Mouse (Mus musculus) MEL (cell line): ENCODE measurements around the gene Mrm3. TPM values are rescaled to one million over a fixed set of nuclear protein-coding genes. Genes with fewer than 3 reads are reported as not detected.
A peak's percentile ranks its signal among the peaks of the same experiment; 100 is the strongest.

Source experiments
- DNase-seq: peaks from one replicate; pipeline ENCODE4 v3.0.0; 2011; ENCODE audit warnings: low read depth, low spot score
- H3K27ac ChIP-seq: 2 replicates; pipeline ENCODE4 v1.5.1; 2012; ENCODE audit warnings: low read depth, mild to moderate bottlenecking, control low read depth, low read length, moderate library complexity; ENCODE audit not compliant: control insufficient read depth
- H3K27me3 ChIP-seq, 2 experiments: fragments of 150-350 bp in 1 of 2; sonication (generic) in 1 of 2; 2 replicates each; pipeline ENCODE4 v1.6.1; 2012; ENCODE audit warnings: low read length in 2 of 2, mild to moderate bottlenecking in 2 of 2, improper control_type of control experiment in 1 of 2, moderate library complexity in 1 of 2; ENCODE audit not compliant: insufficient read depth in 2 of 2, control insufficient read depth in 1 of 2
- H3K36me3 ChIP-seq, 2 experiments: 2 replicates each; pipeline ENCODE4 v1.6.1; 2012 to 2014; ENCODE audit warnings: low read length in 2 of 2, improper control_type of control experiment in 1 of 2, inconsistent platforms in 1 of 2, mild to moderate bottlenecking in 1 of 2; ENCODE audit not compliant: insufficient read depth in 2 of 2, control insufficient read depth in 1 of 2
- H3K4me1 ChIP-seq, 2 experiments: fragments of 150-350 bp in 1 of 2; sonication (generic) in 1 of 2; 2 replicates each; pipeline ENCODE4 v1.6.1; 2012; ENCODE audit warnings: low read length in 2 of 2, improper control_type of control experiment in 1 of 2, mild to moderate bottlenecking in 1 of 2; ENCODE audit not compliant: insufficient read depth in 2 of 2, control insufficient read depth in 1 of 2
- H3K4me3 ChIP-seq, 2 experiments: fragments of 150-350 bp in 1 of 2; sonication (generic) in 1 of 2; 2 replicates each; pipeline ENCODE4 v1.5.1; 2012; ENCODE audit warnings: low read depth in 2 of 2, low read length in 2 of 2, mild to moderate bottlenecking in 2 of 2, moderate library complexity in 2 of 2, control low read depth in 1 of 2, improper control_type of control experiment in 1 of 2; ENCODE audit not compliant: control insufficient read depth in 1 of 2, insufficient read depth in 1 of 2
- H3K79me2 ChIP-seq: 2 replicates; pipeline ENCODE4 v1.6.1; 2012; ENCODE audit warnings: mild to moderate bottlenecking, low read length, moderate library complexity; ENCODE audit not compliant: control insufficient read depth, poor library complexity, insufficient read depth
- H3K9ac ChIP-seq: 2 replicates; pipeline ENCODE4 v1.6.1; 2012; ENCODE audit warnings: low read depth, mild to moderate bottlenecking, control low read depth, low read length, moderate library complexity; ENCODE audit not compliant: control insufficient read depth, poor library complexity, severe bottlenecking
- H3K9me3 ChIP-seq: fragments of 150-350 bp; sonication (generic); replicated peaks from 2 replicates; pipeline ENCODE4 v1.6.1; 2012; ENCODE audit warnings: mild to moderate bottlenecking, low read length, improper control_type of control experiment, moderate library complexity; ENCODE audit not compliant: insufficient read depth
- BHLHE40 ChIP-seq: IDR thresholded peaks from 2 replicates; pipeline ENCODE4 v1.6.1; 2012; ENCODE audit warnings: low read depth, mild to moderate bottlenecking, inconsistent platforms, low read length, improper control_type of control experiment, borderline replicate concordance
- CHD1 ChIP-seq: IDR thresholded peaks from 2 replicates; pipeline ENCODE4 v1.6.1; 2012; ENCODE audit warnings: low read depth, mild to moderate bottlenecking, inconsistent platforms, low read length, improper control_type of control experiment
- CHD2 ChIP-seq: IDR thresholded peaks from 2 replicates; pipeline ENCODE4 v1.6.1; 2011; ENCODE audit warnings: low read length, improper control_type of control experiment
- CTCF ChIP-seq, 3 experiments: IDR thresholded peaks in 2 of 3; conservative IDR thresholded peaks in 1 of 3; 2 replicates each; pipeline ENCODE4 v1.5.1; 2011 to 2012; ENCODE audit warnings: low read length in 3 of 3, low read depth in 2 of 3, mild to moderate bottlenecking in 2 of 3, improper control_type of control experiment in 1 of 3, inconsistent platforms in 1 of 3, mixed read lengths in 1 of 3, moderate library complexity in 1 of 3; ENCODE audit not compliant: control insufficient read depth in 1 of 3, insufficient read depth in 1 of 3, poor library complexity in 1 of 3, severe bottlenecking in 1 of 3
- E2F4 ChIP-seq: IDR thresholded peaks from 2 replicates; pipeline ENCODE4 v1.6.1; 2011; ENCODE audit warnings: low read depth, low read length, improper control_type of control experiment, borderline replicate concordance
- ELF1 ChIP-seq: IDR thresholded peaks from 2 replicates; pipeline ENCODE4 v1.6.1; 2014; ENCODE audit warnings: low read depth, mild to moderate bottlenecking, inconsistent platforms, low read length, improper control_type of control experiment, moderate library complexity
- EP300 ChIP-seq, 2 experiments: IDR thresholded peaks; 2 replicates each; pipeline ENCODE4 v1.6.1; 2011; ENCODE audit warnings: improper control_type of control experiment in 2 of 2, low read length in 2 of 2, low read depth in 1 of 2, mild to moderate bottlenecking in 1 of 2
- ETS1 ChIP-seq: IDR thresholded peaks from 2 replicates; pipeline ENCODE4 v1.6.1; 2012; ENCODE audit warnings: low read depth, mild to moderate bottlenecking, inconsistent platforms, low read length, improper control_type of control experiment, moderate library complexity
- GABPA ChIP-seq: IDR thresholded peaks from 2 replicates; pipeline ENCODE4 v1.6.1; 2012; ENCODE audit warnings: low read depth, mild to moderate bottlenecking, inconsistent platforms, low read length, improper control_type of control experiment, moderate library complexity
- GATA1 ChIP-seq: IDR thresholded peaks from 2 replicates; pipeline ENCODE4 v1.6.1; 2011; ENCODE audit warnings: low read depth, low read length, improper control_type of control experiment
- HCFC1 ChIP-seq: IDR thresholded peaks from 2 replicates; pipeline ENCODE4 v1.6.1; 2012; ENCODE audit warnings: low read depth, mild to moderate bottlenecking, inconsistent platforms, low read length, improper control_type of control experiment, moderate library complexity
- JUND ChIP-seq: IDR thresholded peaks from 2 replicates; pipeline ENCODE4 v1.6.1; 2011; ENCODE audit warnings: low read depth, mild to moderate bottlenecking, improper control_type of control experiment, low read length
- KAT2A ChIP-seq: conservative IDR thresholded peaks from 2 replicates; pipeline ENCODE4 v1.6.1; 2012; ENCODE audit warnings: low read depth, low read length, improper control_type of control experiment, inconsistent platforms
- MAFK ChIP-seq: IDR thresholded peaks from 2 replicates; pipeline ENCODE4 v1.6.1; 2011; ENCODE audit warnings: low read depth, mild to moderate bottlenecking, low read length, improper control_type of control experiment, borderline replicate concordance
- MAX ChIP-seq: IDR thresholded peaks from 2 replicates; pipeline ENCODE4 v1.6.1; 2011; ENCODE audit warnings: low read length, improper control_type of control experiment
- MAZ ChIP-seq: IDR thresholded peaks from 2 replicates; pipeline ENCODE4 v1.6.1; 2012; ENCODE audit warnings: low read depth, mild to moderate bottlenecking, inconsistent platforms, low read length, improper control_type of control experiment
- MEF2A ChIP-seq: IDR thresholded peaks from 2 replicates; pipeline ENCODE4 v1.6.1; 2014; ENCODE audit warnings: low read depth, mild to moderate bottlenecking, inconsistent platforms, low read length, improper control_type of control experiment; ENCODE audit not compliant: poor library complexity, insufficient replicate concordance, severe bottlenecking; ENCODE audit errors: extremely low read depth
- MXI1 ChIP-seq: IDR thresholded peaks from 2 replicates; pipeline ENCODE4 v1.6.1; 2011; ENCODE audit warnings: mild to moderate bottlenecking, low read depth, low read length, improper control_type of control experiment
- MYC ChIP-seq: IDR thresholded peaks from 2 replicates; pipeline ENCODE4 v1.6.1; 2011; ENCODE audit warnings: low read depth, mild to moderate bottlenecking, low read length, improper control_type of control experiment, moderate library complexity
- NRF1 ChIP-seq: IDR thresholded peaks from 2 replicates; pipeline ENCODE4 v1.6.1; 2014; ENCODE audit warnings: low read depth, mild to moderate bottlenecking, inconsistent platforms, low read length, improper control_type of control experiment, moderate library complexity; ENCODE audit not compliant: poor library complexity, insufficient read depth, severe bottlenecking
- POLR2A ChIP-seq, 2 experiments: IDR thresholded peaks; 2 replicates each; pipeline ENCODE4 v1.6.1; 2011 to 2012; ENCODE audit warnings: low read length in 2 of 2, mild to moderate bottlenecking in 2 of 2, control low read depth in 1 of 2, improper control_type of control experiment in 1 of 2, low read depth in 1 of 2, moderate library complexity in 1 of 2; ENCODE audit not compliant: control insufficient read depth in 1 of 2, insufficient read depth in 1 of 2, poor library complexity in 1 of 2
- POLR2AphosphoS2 ChIP-seq: IDR thresholded peaks from 2 replicates; pipeline ENCODE4 v1.6.1; 2011; ENCODE audit warnings: low read length, improper control_type of control experiment
- POLR2AphosphoS5 ChIP-seq: IDR thresholded peaks from 2 replicates; pipeline ENCODE4 v1.6.1; 2012; ENCODE audit warnings: low read depth, borderline replicate concordance, mild to moderate bottlenecking, inconsistent platforms, low read length, moderate library complexity, mixed read lengths
- RAD21 ChIP-seq: IDR thresholded peaks from 2 replicates; pipeline ENCODE4 v1.6.1; 2011; ENCODE audit warnings: mild to moderate bottlenecking, low read depth, low read length, improper control_type of control experiment
- RCOR1 ChIP-seq: IDR thresholded peaks from 2 replicates; pipeline ENCODE4 v1.6.1; 2012; ENCODE audit warnings: low read depth, mild to moderate bottlenecking, inconsistent platforms, low read length, improper control_type of control experiment
- SMC3 ChIP-seq: IDR thresholded peaks from 2 replicates; pipeline ENCODE4 v1.6.1; 2011; ENCODE audit warnings: low read depth, low read length, improper control_type of control experiment
- TAL1 ChIP-seq: IDR thresholded peaks from 2 replicates; pipeline ENCODE4 v1.6.1; 2012; ENCODE audit warnings: mild to moderate bottlenecking, inconsistent platforms, low read length, moderate library complexity, mixed read lengths
- TBP ChIP-seq: IDR thresholded peaks from 2 replicates; pipeline ENCODE4 v1.8.0; 2011; ENCODE audit warnings: low read depth, low read length, improper control_type of control experiment
- UBTF ChIP-seq: IDR thresholded peaks from 2 replicates; pipeline ENCODE4 v1.6.1; 2012; ENCODE audit warnings: low read depth, mild to moderate bottlenecking, inconsistent platforms, low read length, improper control_type of control experiment, moderate library complexity, borderline replicate concordance; ENCODE audit not compliant: insufficient read depth
- USF1 ChIP-seq: IDR thresholded peaks from 2 replicates; pipeline ENCODE4 v1.6.1; 2014; ENCODE audit warnings: low read depth, mild to moderate bottlenecking, inconsistent platforms, low read length, improper control_type of control experiment, moderate library complexity
- USF2 ChIP-seq, 2 experiments: IDR thresholded peaks; 2 replicates each; pipeline ENCODE4 v1.6.1; 2011 to 2012; ENCODE audit warnings: improper control_type of control experiment in 2 of 2, low read length in 2 of 2, borderline replicate concordance in 1 of 2, inconsistent platforms in 1 of 2, low read depth in 1 of 2, mild to moderate bottlenecking in 1 of 2; ENCODE audit not compliant: insufficient read depth in 1 of 2
- ZC3H11A ChIP-seq: IDR thresholded peaks from 2 replicates; pipeline ENCODE4 v1.6.1; 2012; ENCODE audit warnings: low read depth, mild to moderate bottlenecking, inconsistent platforms, low read length, improper control_type of control experiment
- ZKSCAN1 ChIP-seq: IDR thresholded peaks from 2 replicates; pipeline ENCODE4 v1.6.1; 2012; ENCODE audit warnings: low read depth, mild to moderate bottlenecking, inconsistent platforms, low read length, improper control_type of control experiment, moderate library complexity
- ZMIZ1 ChIP-seq: IDR thresholded peaks from 2 replicates; pipeline ENCODE4 v1.6.1; 2012; ENCODE audit warnings: low read depth, mild to moderate bottlenecking, inconsistent platforms, low read length, improper control_type of control experiment, moderate library complexity
- ZNF384 ChIP-seq: IDR thresholded peaks from 2 replicates; pipeline ENCODE4 v1.6.1; 2012; ENCODE audit warnings: low read depth, mild to moderate bottlenecking, inconsistent platforms, low read length, improper control_type of control experiment
- polyA plus RNA-seq, 2 experiments: library from polyadenylated mRNA; stranded (reverse) in 1 of 2; unstranded in 1 of 2; fragments of >175 nt in 1 of 2; fragments of >200 nt in 1 of 2; gene quantifications; 2 replicates each; pipeline versions ENCODE4 v1.2.1 to v1.2.4; 2012; ENCODE audit warnings: low replicate concordance in 2 of 2, low read depth in 1 of 2; ENCODE audit not compliant: insufficient read length in 2 of 2, insufficient read depth in 1 of 2, missing spikeins in 1 of 2
- total RNA-seq: library from RNA; depleted of rRNA; stranded (reverse); fragments of 300-350 nt; gene quantifications from 2 replicates; pipeline ENCODE4 v1.2.3, GENCODE M21; 2012

Gene Mrm3
- total and polyA plus RNA-seq, 3 experiments: 27.7 to 65.7 TPM; not detected in 1

- no peaks in the 10 kb centered on the region for H3K9me3 ChIP-seq
- H3K4me1 ChIP-seq: peaks cover 2 to 15% of the 10 kb centered on the region in 2 experiments; a peak in 3 of 4 replicates
- H3K9ac ChIP-seq: peak overlapping the region; percentile 93
- peaks cover 9% of the 10 kb centered on the region for H3K79me2 ChIP-seq
- peak overlapping the region; percentile 66 to 78 for H3K4me3 ChIP-seq
- H3K27ac ChIP-seq: peak overlapping the region; percentile 70
- peaks cover 0 to 9% of the 10 kb centered on the region in 2 experiments; a peak in 2 of 4 replicates for H3K36me3 ChIP-seq
- DNase-seq: peak; percentile 85
- no peaks in the 10 kb centered on the region for H3K27me3 ChIP-seq
- peak; percentile 97 for TF ChIP-seq MXI1
- no peak for TF ChIP-seq JUND
- TF ChIP-seq CTCF (IDR thresholded peaks at IDR 0.05 in 2 of 3, conservative IDR thresholded peaks at IDR 0.05 in 1 of 3; ENCODE audit: control insufficient read depth in 1 of 3, insufficient read depth in 1 of 3, low read depth in 2 of 3, low read length in 3 of 3, poor library complexity in 1 of 3, severe bottlenecking in 1 of 3): no peak
- peak; percentile 88; the same call in 1 of the 2 replicates for TF ChIP-seq MYC
- TF ChIP-seq USF1: peak; percentile 19; the same call in 1 of the 2 replicates
- peak; percentile 41; the same call in 1 of the 2 replicates for TF ChIP-seq ETS1
- no peak for TF ChIP-seq ZMIZ1
- no peak for TF ChIP-seq ELF1
- no peak; the same call in 1 of the 2 replicates for TF ChIP-seq POLR2AphosphoS2
- TF ChIP-seq TAL1: no peak
- TF ChIP-seq ZC3H11A: no peak
- no peak for TF ChIP-seq ZKSCAN1
- TF ChIP-seq POLR2AphosphoS5: no peak; the same call in 1 of the 2 replicates
- TF ChIP-seq MAX: peak; percentile 87
- no peak; the same call in 1 of the 2 replicates for TF ChIP-seq KAT2A
- TF ChIP-seq USF2 (IDR thresholded peaks at IDR 0.05; ENCODE audit: borderline replicate concordance in 1 of 2, insufficient read depth in 1 of 2, low read depth in 1 of 2, low read length in 2 of 2): no peak
- 0 out of 2 replicates have a peak, but pooled peaks have one; percentile 55 for TF ChIP-seq UBTF
- TF ChIP-seq MAFK: no peak
- TF ChIP-seq GABPA: no peak
- peak; percentile 54 for TF ChIP-seq GATA1
- 0 out of 2 replicates have a peak, but pooled peaks have one; percentile 7 for TF ChIP-seq MAZ
- TF ChIP-seq SMC3: no peak
- 0 out of 2 replicates have a peak, but pooled peaks have one; percentile 13 for TF ChIP-seq HCFC1
- TF ChIP-seq POLR2A (IDR thresholded peaks at IDR 0.05; ENCODE audit: control insufficient read depth in 1 of 2, insufficient read depth in 1 of 2, low read depth in 1 of 2, low read length in 2 of 2, poor library complexity in 1 of 2): no peak; a peak in 1 of 4 replicates
- peak; percentile 39; the same call in 1 of the 2 replicates for TF ChIP-seq BHLHE40
- TF ChIP-seq EP300 (IDR thresholded peaks at IDR 0.05; ENCODE audit: low read depth in 1 of 2, low read length in 2 of 2): peak in 1 of 2 experiments; percentile 49; a peak in 1 of 4 replicates
- TF ChIP-seq ZNF384: 0 out of 2 replicates have a peak, but pooled peaks have one; percentile 28
- TF ChIP-seq NRF1: no peak
- no peak for TF ChIP-seq RAD21
- TF ChIP-seq CHD1: peak; percentile 83
- TF ChIP-seq E2F4: no peak
- TF ChIP-seq RCOR1: peak; percentile 11
- TF ChIP-seq TBP: peak; percentile 54; the same call in 1 of the 2 replicates
- no peak for TF ChIP-seq MEF2A
- TF ChIP-seq CHD2: no peak; the same call in 1 of the 2 replicates
Measured at GRCm38 (mm10) chr11:76216681-76217389, 26.7 kb upstream of the Mrm3 start.
